Mouse (Mus musculus): ENCODE data around the gene Gm33543.

Gene Gm33543

GRCm38 (mm10) chr10:95836530-95837264, 6.0 kb downstream of the Gm33543 start:
- no peak for DNase-seq (ENCODE audit: low spot score)

GRCm38 (mm10) chr10:95830891-95831290, 11.8 kb downstream of the Gm33543 start:
- no peak for DNase-seq (ENCODE audit: low spot score)

- DNase-seq (ENCODE audit: low spot score) = no peak
Observed at GRCm38 (mm10) chr10:95829471-95829870, 13.3 kb downstream of the Gm33543 start.

GRCm38 (mm10) chr10:95828374-95828773, 14.4 kb downstream of the Gm33543 start:
- DNase-seq (ENCODE audit: low spot score) = no peak

GRCm38 (mm10) chr10:95825651-95826050, 17.1 kb downstream of the Gm33543 start:
- no peak for DNase-seq (ENCODE audit: low spot score)

GRCm38 (mm10) chr10:95818506-95818905, 24.2 kb downstream of the Gm33543 start:
- no peak for DNase-seq (ENCODE audit: low spot score)

- no peak for DNase-seq (ENCODE audit: low spot score)
Observed at GRCm38 (mm10) chr10:95817419-95818161, 25.1 kb downstream of the Gm33543 start.

GRCm38 (mm10) chr10:95814351-95814750, 28.4 kb downstream of the Gm33543 start:
- no peak for DNase-seq (ENCODE audit: low spot score)

GRCm38 (mm10) chr10:95811869-95812268, 30.9 kb downstream of the Gm33543 start:
- no peak for DNase-seq (ENCODE audit: low spot score)

- no peak for DNase-seq (ENCODE audit: low spot score)
Observed at GRCm38 (mm10) chr10:95801443-95801811, 41.3 kb downstream of the Gm33543 start.

GRCm38 (mm10) chr10:95800693-95801442, 41.9 kb downstream of the Gm33543 start:
- no peak for DNase-seq (ENCODE audit: low spot score)

GRCm38 (mm10) chr10:95797645-95798395, 44.9 kb downstream of the Gm33543 start:
- no peak for DNase-seq (ENCODE audit: low spot score)

- no peak for DNase-seq (ENCODE audit: low spot score)
Observed at GRCm38 (mm10) chr10:95795500-95795899, 47.2 kb downstream of the Gm33543 start.

GRCm38 (mm10) chr10:95794706-95795105, 48.0 kb downstream of the Gm33543 start:
- DNase-seq (ENCODE audit: low spot score) = no peak

GRCm38 (mm10) chr10:95791427-95791804, 51.3 kb downstream of the Gm33543 start:
- no peak for DNase-seq (ENCODE audit: low spot score)

- no peak for DNase-seq (ENCODE audit: low spot score)
Observed at GRCm38 (mm10) chr10:95790771-95791426, 51.8 kb downstream of the Gm33543 start.

- DNase-seq (ENCODE audit: low spot score) = no peak
Observed at GRCm38 (mm10) chr10:95787176-95787575, 55.6 kb downstream of the Gm33543 start.

- no peak for DNase-seq (ENCODE audit: low spot score)
Observed at GRCm38 (mm10) chr10:95784837-95785236, 57.9 kb downstream of the Gm33543 start.

- DNase-seq (ENCODE audit: low spot score) = no peak
Observed at GRCm38 (mm10) chr10:95780881-95781600, 61.7 kb downstream of the Gm33543 start.

- DNase-seq (ENCODE audit: low spot score) = no peak
Observed at GRCm38 (mm10) chr10:95779801-95780385, 62.8 kb downstream of the Gm33543 start.
